Mouse (Mus musculus) mature B cell (primary cell): ENCODE results near the gene Nudc.

Experiments used
- in situ Hi-C: fragments of 300-500 bp; cut with MboI; formaldehyde crosslinking; loops from 2 replicates; pipeline ENCODE4 v1.14.3; 2019

Gene Nudc

DNA sequence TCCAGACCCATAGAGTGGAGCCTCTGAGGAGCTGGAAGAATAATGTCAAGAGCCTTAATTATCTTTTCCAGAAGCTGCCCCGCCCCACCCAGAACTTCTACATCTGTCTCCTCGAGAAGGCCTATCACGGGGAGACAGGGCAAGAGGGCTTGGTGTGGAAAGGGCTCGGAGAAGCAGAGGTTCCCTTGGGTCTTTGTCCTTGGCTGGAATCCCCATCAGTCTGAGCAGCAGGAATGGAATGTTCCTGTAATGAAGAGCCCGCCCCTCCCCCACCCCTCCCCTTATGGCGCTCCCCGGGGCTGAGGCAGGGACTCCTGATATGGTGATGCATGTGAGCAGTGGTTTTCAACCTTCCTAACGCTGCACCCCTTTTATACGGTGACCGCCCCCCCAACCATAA is 54.0 kb downstream of the Nudc start:
- in situ Hi-C loops: no loop called here

GRCm38 (mm10) chr4:133489489-133490245 is 56.1 kb downstream of the Nudc start:
- in situ Hi-C loops: no loop called here

DNA sequence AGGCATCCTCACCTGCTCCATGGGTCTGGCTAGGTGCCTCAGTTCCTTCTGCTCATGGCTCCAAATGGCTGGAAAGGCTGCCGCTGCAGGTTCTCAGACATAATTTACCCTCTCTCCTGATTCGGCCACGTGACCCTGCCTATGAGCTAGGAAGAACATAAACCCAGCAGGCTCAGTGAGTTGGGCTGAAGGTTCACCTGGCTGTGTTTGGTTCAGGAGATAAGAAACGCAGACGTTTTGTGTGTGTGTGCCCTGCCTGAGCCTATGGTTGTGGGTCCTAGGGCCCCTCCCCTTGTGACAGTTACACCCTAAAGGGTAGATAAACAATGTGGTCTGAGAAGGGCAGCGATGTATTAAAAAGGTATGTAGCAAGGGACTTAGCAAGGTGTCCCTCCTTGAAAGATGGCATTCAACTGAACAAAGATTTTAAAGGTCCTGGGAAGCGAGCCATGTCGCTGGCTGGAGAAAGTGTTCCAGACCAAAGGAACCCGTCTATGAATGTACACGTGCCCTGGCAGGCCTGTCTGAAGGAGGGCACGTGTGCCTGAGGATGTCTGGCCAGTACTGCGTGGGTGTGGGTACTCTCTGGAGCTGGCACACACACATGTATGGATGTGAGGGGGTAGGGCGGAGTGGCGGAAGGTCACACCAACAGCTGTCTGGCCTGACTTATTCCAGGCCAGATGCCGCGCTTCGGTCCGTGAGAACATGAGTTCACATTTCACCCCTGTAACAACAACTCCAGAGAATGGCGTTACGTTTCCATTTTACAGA is 57.0 kb downstream of the Nudc start:
- in situ Hi-C loops: no loop called here

GRCm38 (mm10) chr4:133486673-133487357 is 59.0 kb downstream of the Nudc start:
- in situ Hi-C loops: no loop called here

DNA sequence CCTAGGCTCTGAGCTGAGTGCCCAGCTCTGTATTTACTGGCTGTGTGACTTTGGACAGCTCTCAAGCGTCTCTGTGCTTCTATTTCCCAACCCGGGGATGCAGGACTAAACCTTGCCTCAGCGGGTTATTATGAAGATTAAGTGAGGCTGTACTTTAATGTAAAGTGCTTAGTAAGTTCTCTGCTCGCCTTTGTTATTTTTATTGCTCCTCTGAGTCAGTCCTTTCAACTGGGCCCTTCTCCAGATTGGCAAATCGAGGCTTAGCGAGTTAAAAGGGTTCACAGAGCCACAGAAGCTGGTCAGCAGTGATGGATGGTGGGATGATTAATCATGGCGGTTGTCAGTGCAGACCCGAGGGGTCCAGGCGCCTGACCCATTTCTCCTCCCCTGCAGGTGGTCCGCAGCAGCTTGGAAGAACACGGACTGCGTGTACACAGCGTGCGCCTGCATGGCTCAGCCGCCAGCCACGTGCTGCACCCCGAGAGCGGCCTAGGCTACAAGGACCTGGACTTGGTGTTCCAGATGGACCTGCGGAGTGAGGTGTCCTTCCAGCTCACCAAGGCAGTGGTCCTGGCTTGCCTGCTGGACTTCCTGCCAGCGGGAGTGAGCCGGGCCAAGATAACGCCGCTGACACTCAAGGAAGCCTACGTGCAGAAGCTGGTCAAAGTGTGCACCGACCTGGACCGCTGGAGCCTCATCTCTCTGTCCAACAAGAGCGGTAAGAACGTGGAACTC is 59.9 kb downstream of the Nudc start:
- in situ Hi-C loops: no loop called here

- in situ Hi-C loops: no loop called here
These were observed 61.4 kb downstream of the Nudc start for GRCm38 (mm10) chr4:133484266-133485025.
